Comparison of ENCODE assay signal across 19 mouse cellular contexts in genomic region chr16:5651551-5651950, GRCm38 (mm10).
"Had no signal": no experiment of that assay in that cellular context is flagged by ENCODE, and none has a peak within 500 bp of the region (broad histone marks: within the 10 kb centered on the region; RNA-seq: fewer than 3 reads in every experiment).

No protein-coding gene starts in this region.

- H3K9me3 ChIP-seq: liver, embryonic 13.5 days; neural tube, embryonic 12.5 days; neural tube, embryonic 15.5 days had no signal

- H3K36me3 ChIP-seq: liver, embryonic 13.5 days; neural tube, embryonic 12.5 days; neural tube, embryonic 15.5 days had no signal

- H3K27ac ChIP-seq: left cerebral cortex, adult 2 months; liver, embryonic 13.5 days; neural tube, embryonic 12.5 days; neural tube, embryonic 15.5 days; stomach, postnatal 0 days had no signal

- H3K9ac ChIP-seq: liver, embryonic 13.5 days; neural tube, embryonic 12.5 days; neural tube, embryonic 15.5 days had no signal

- H3K27me3 ChIP-seq: liver, embryonic 13.5 days; neural tube, embryonic 12.5 days; neural tube, embryonic 15.5 days had no signal

- H3K4me3 ChIP-seq: left cerebral cortex, adult 2 months; liver, embryonic 13.5 days; neural tube, embryonic 12.5 days; neural tube, embryonic 15.5 days had no signal

- DNase-seq: kidney, postnatal 10 days; kidney, postnatal 36 days; layer of hippocampus, postnatal 36 days; liver, embryonic 13.5 days; lung, adult 2 months; lung, postnatal 14 days; lung, postnatal 4 days; midbrain, embryonic 14.5 days; right cerebral cortex, adult 18-20 months; right cerebral cortex, postnatal 14 days; right cerebral cortex, postnatal 4 days; thymus, adult 2 months; thymus, postnatal 14 days; thymus, postnatal 4 days had no signal

- H3K4me2 ChIP-seq: liver, embryonic 13.5 days; midbrain, embryonic 11.5 days; neural tube, embryonic 12.5 days; neural tube, embryonic 15.5 days had no signal

- H3K4me1 ChIP-seq: liver, embryonic 13.5 days; neural tube, embryonic 12.5 days had no signal
